Mouse (Mus musculus) MEL (cell line): Measurements from ENCODE around the gene Smyd3. TPM values are rescaled to one million over a fixed set of nuclear protein-coding genes. Genes with fewer than 3 reads are reported as not detected.

Source experiments
- DNase-seq: peaks from one replicate; pipeline ENCODE4 v3.0.0; 2011; ENCODE audit warnings: low read depth, low spot score
- H3K27ac ChIP-seq: 2 replicates; pipeline ENCODE4 v1.5.1; 2012; ENCODE audit warnings: low read depth, mild to moderate bottlenecking, control low read depth, low read length, moderate library complexity; ENCODE audit not compliant: control insufficient read depth
- H3K27me3 ChIP-seq, 2 experiments: fragments of 150-350 bp in 1 of 2; sonication (generic) in 1 of 2; 2 replicates each; pipeline ENCODE4 v1.6.1; 2012; ENCODE audit warnings: low read length in 2 of 2, mild to moderate bottlenecking in 2 of 2, improper control_type of control experiment in 1 of 2, moderate library complexity in 1 of 2; ENCODE audit not compliant: insufficient read depth in 2 of 2, control insufficient read depth in 1 of 2
- H3K36me3 ChIP-seq, 2 experiments: 2 replicates each; pipeline ENCODE4 v1.6.1; 2012 to 2014; ENCODE audit warnings: low read length in 2 of 2, improper control_type of control experiment in 1 of 2, inconsistent platforms in 1 of 2, mild to moderate bottlenecking in 1 of 2; ENCODE audit not compliant: insufficient read depth in 2 of 2, control insufficient read depth in 1 of 2
- H3K4me1 ChIP-seq, 2 experiments: fragments of 150-350 bp in 1 of 2; sonication (generic) in 1 of 2; 2 replicates each; pipeline ENCODE4 v1.6.1; 2012; ENCODE audit warnings: low read length in 2 of 2, improper control_type of control experiment in 1 of 2, mild to moderate bottlenecking in 1 of 2; ENCODE audit not compliant: insufficient read depth in 2 of 2, control insufficient read depth in 1 of 2
- H3K4me3 ChIP-seq, 2 experiments: fragments of 150-350 bp in 1 of 2; sonication (generic) in 1 of 2; 2 replicates each; pipeline ENCODE4 v1.5.1; 2012; ENCODE audit warnings: low read depth in 2 of 2, low read length in 2 of 2, mild to moderate bottlenecking in 2 of 2, moderate library complexity in 2 of 2, control low read depth in 1 of 2, improper control_type of control experiment in 1 of 2; ENCODE audit not compliant: control insufficient read depth in 1 of 2, insufficient read depth in 1 of 2
- H3K79me2 ChIP-seq: 2 replicates; pipeline ENCODE4 v1.6.1; 2012; ENCODE audit warnings: mild to moderate bottlenecking, low read length, moderate library complexity; ENCODE audit not compliant: control insufficient read depth, poor library complexity, insufficient read depth
- H3K9ac ChIP-seq: 2 replicates; pipeline ENCODE4 v1.6.1; 2012; ENCODE audit warnings: low read depth, mild to moderate bottlenecking, control low read depth, low read length, moderate library complexity; ENCODE audit not compliant: control insufficient read depth, poor library complexity, severe bottlenecking
- H3K9me3 ChIP-seq: fragments of 150-350 bp; sonication (generic); replicated peaks from 2 replicates; pipeline ENCODE4 v1.6.1; 2012; ENCODE audit warnings: mild to moderate bottlenecking, low read length, improper control_type of control experiment, moderate library complexity; ENCODE audit not compliant: insufficient read depth
- BHLHE40 ChIP-seq: IDR thresholded peaks from 2 replicates; pipeline ENCODE4 v1.6.1; 2012; ENCODE audit warnings: low read depth, mild to moderate bottlenecking, inconsistent platforms, low read length, improper control_type of control experiment, borderline replicate concordance
- CHD2 ChIP-seq: IDR thresholded peaks from 2 replicates; pipeline ENCODE4 v1.6.1; 2011; ENCODE audit warnings: low read length, improper control_type of control experiment
- CTCF ChIP-seq, 3 experiments: IDR thresholded peaks in 2 of 3; conservative IDR thresholded peaks in 1 of 3; 2 replicates each; pipeline ENCODE4 v1.5.1; 2011 to 2012; ENCODE audit warnings: low read length in 3 of 3, low read depth in 2 of 3, mild to moderate bottlenecking in 2 of 3, improper control_type of control experiment in 1 of 3, inconsistent platforms in 1 of 3, mixed read lengths in 1 of 3, moderate library complexity in 1 of 3; ENCODE audit not compliant: control insufficient read depth in 1 of 3, insufficient read depth in 1 of 3, poor library complexity in 1 of 3, severe bottlenecking in 1 of 3
- E2F4 ChIP-seq: IDR thresholded peaks from 2 replicates; pipeline ENCODE4 v1.6.1; 2011; ENCODE audit warnings: low read depth, low read length, improper control_type of control experiment, borderline replicate concordance
- ELF1 ChIP-seq: IDR thresholded peaks from 2 replicates; pipeline ENCODE4 v1.6.1; 2014; ENCODE audit warnings: low read depth, mild to moderate bottlenecking, inconsistent platforms, low read length, improper control_type of control experiment, moderate library complexity
- ETS1 ChIP-seq: IDR thresholded peaks from 2 replicates; pipeline ENCODE4 v1.6.1; 2012; ENCODE audit warnings: low read depth, mild to moderate bottlenecking, inconsistent platforms, low read length, improper control_type of control experiment, moderate library complexity
- GABPA ChIP-seq: IDR thresholded peaks from 2 replicates; pipeline ENCODE4 v1.6.1; 2012; ENCODE audit warnings: low read depth, mild to moderate bottlenecking, inconsistent platforms, low read length, improper control_type of control experiment, moderate library complexity
- GATA1 ChIP-seq: IDR thresholded peaks from 2 replicates; pipeline ENCODE4 v1.6.1; 2011; ENCODE audit warnings: low read depth, low read length, improper control_type of control experiment
- JUND ChIP-seq: IDR thresholded peaks from 2 replicates; pipeline ENCODE4 v1.6.1; 2011; ENCODE audit warnings: low read depth, mild to moderate bottlenecking, improper control_type of control experiment, low read length
- KAT2A ChIP-seq: conservative IDR thresholded peaks from 2 replicates; pipeline ENCODE4 v1.6.1; 2012; ENCODE audit warnings: low read depth, low read length, improper control_type of control experiment, inconsistent platforms
- MAFK ChIP-seq: IDR thresholded peaks from 2 replicates; pipeline ENCODE4 v1.6.1; 2011; ENCODE audit warnings: low read depth, mild to moderate bottlenecking, low read length, improper control_type of control experiment, borderline replicate concordance
- MAX ChIP-seq: IDR thresholded peaks from 2 replicates; pipeline ENCODE4 v1.6.1; 2011; ENCODE audit warnings: low read length, improper control_type of control experiment
- MEF2A ChIP-seq: IDR thresholded peaks from 2 replicates; pipeline ENCODE4 v1.6.1; 2014; ENCODE audit warnings: low read depth, mild to moderate bottlenecking, inconsistent platforms, low read length, improper control_type of control experiment; ENCODE audit not compliant: poor library complexity, insufficient replicate concordance, severe bottlenecking; ENCODE audit errors: extremely low read depth
- MYB ChIP-seq: IDR thresholded peaks from 2 replicates; pipeline ENCODE4 v1.6.1; 2011; ENCODE audit warnings: mild to moderate bottlenecking, low read depth, low read length, improper control_type of control experiment
- MYC ChIP-seq: IDR thresholded peaks from 2 replicates; pipeline ENCODE4 v1.6.1; 2011; ENCODE audit warnings: low read depth, mild to moderate bottlenecking, low read length, improper control_type of control experiment, moderate library complexity
- NRF1 ChIP-seq: IDR thresholded peaks from 2 replicates; pipeline ENCODE4 v1.6.1; 2014; ENCODE audit warnings: low read depth, mild to moderate bottlenecking, inconsistent platforms, low read length, improper control_type of control experiment, moderate library complexity; ENCODE audit not compliant: poor library complexity, insufficient read depth, severe bottlenecking
- POLR2A ChIP-seq, 2 experiments: IDR thresholded peaks; 2 replicates each; pipeline ENCODE4 v1.6.1; 2011 to 2012; ENCODE audit warnings: low read length in 2 of 2, mild to moderate bottlenecking in 2 of 2, control low read depth in 1 of 2, improper control_type of control experiment in 1 of 2, low read depth in 1 of 2, moderate library complexity in 1 of 2; ENCODE audit not compliant: control insufficient read depth in 1 of 2, insufficient read depth in 1 of 2, poor library complexity in 1 of 2
- POLR2AphosphoS2 ChIP-seq: IDR thresholded peaks from 2 replicates; pipeline ENCODE4 v1.6.1; 2011; ENCODE audit warnings: low read length, improper control_type of control experiment
- POLR2AphosphoS5 ChIP-seq: IDR thresholded peaks from 2 replicates; pipeline ENCODE4 v1.6.1; 2012; ENCODE audit warnings: low read depth, borderline replicate concordance, mild to moderate bottlenecking, inconsistent platforms, low read length, moderate library complexity, mixed read lengths
- RAD21 ChIP-seq: IDR thresholded peaks from 2 replicates; pipeline ENCODE4 v1.6.1; 2011; ENCODE audit warnings: mild to moderate bottlenecking, low read depth, low read length, improper control_type of control experiment
- SIN3A ChIP-seq: IDR thresholded peaks from 2 replicates; pipeline ENCODE4 v1.6.1; 2012; ENCODE audit warnings: low read length, improper control_type of control experiment, inconsistent platforms
- SMC3 ChIP-seq: IDR thresholded peaks from 2 replicates; pipeline ENCODE4 v1.6.1; 2011; ENCODE audit warnings: low read depth, low read length, improper control_type of control experiment
- TAL1 ChIP-seq: IDR thresholded peaks from 2 replicates; pipeline ENCODE4 v1.6.1; 2012; ENCODE audit warnings: mild to moderate bottlenecking, inconsistent platforms, low read length, moderate library complexity, mixed read lengths
- TBP ChIP-seq: IDR thresholded peaks from 2 replicates; pipeline ENCODE4 v1.8.0; 2011; ENCODE audit warnings: low read depth, low read length, improper control_type of control experiment
- TCF12 ChIP-seq: IDR thresholded peaks from 2 replicates; pipeline ENCODE4 v1.6.1; 2014; ENCODE audit warnings: low read depth, mild to moderate bottlenecking, inconsistent platforms, low read length, improper control_type of control experiment, moderate library complexity
- UBTF ChIP-seq: IDR thresholded peaks from 2 replicates; pipeline ENCODE4 v1.6.1; 2012; ENCODE audit warnings: low read depth, mild to moderate bottlenecking, inconsistent platforms, low read length, improper control_type of control experiment, moderate library complexity, borderline replicate concordance; ENCODE audit not compliant: insufficient read depth
- USF1 ChIP-seq: IDR thresholded peaks from 2 replicates; pipeline ENCODE4 v1.6.1; 2014; ENCODE audit warnings: low read depth, mild to moderate bottlenecking, inconsistent platforms, low read length, improper control_type of control experiment, moderate library complexity
- USF2 ChIP-seq, 2 experiments: IDR thresholded peaks; 2 replicates each; pipeline ENCODE4 v1.6.1; 2011 to 2012; ENCODE audit warnings: improper control_type of control experiment in 2 of 2, low read length in 2 of 2, borderline replicate concordance in 1 of 2, inconsistent platforms in 1 of 2, low read depth in 1 of 2, mild to moderate bottlenecking in 1 of 2; ENCODE audit not compliant: insufficient read depth in 1 of 2
- ZC3H11A ChIP-seq: IDR thresholded peaks from 2 replicates; pipeline ENCODE4 v1.6.1; 2012; ENCODE audit warnings: low read depth, mild to moderate bottlenecking, inconsistent platforms, low read length, improper control_type of control experiment
- ZKSCAN1 ChIP-seq: IDR thresholded peaks from 2 replicates; pipeline ENCODE4 v1.6.1; 2012; ENCODE audit warnings: low read depth, mild to moderate bottlenecking, inconsistent platforms, low read length, improper control_type of control experiment, moderate library complexity
- ZNF384 ChIP-seq: IDR thresholded peaks from 2 replicates; pipeline ENCODE4 v1.6.1; 2012; ENCODE audit warnings: low read depth, mild to moderate bottlenecking, inconsistent platforms, low read length, improper control_type of control experiment
- polyA plus RNA-seq, 2 experiments: library from polyadenylated mRNA; stranded (reverse) in 1 of 2; unstranded in 1 of 2; fragments of >175 nt in 1 of 2; fragments of >200 nt in 1 of 2; gene quantifications; 2 replicates each; pipeline versions ENCODE4 v1.2.1 to v1.2.4; 2012; ENCODE audit warnings: low replicate concordance in 2 of 2, low read depth in 1 of 2; ENCODE audit not compliant: insufficient read length in 2 of 2, insufficient read depth in 1 of 2, missing spikeins in 1 of 2
- total RNA-seq: library from RNA; depleted of rRNA; stranded (reverse); fragments of 300-350 nt; gene quantifications from 2 replicates; pipeline ENCODE4 v1.2.3, GENCODE M21; 2012

The Smyd3 gene
- total and polyA plus RNA-seq, 3 experiments, result 13.3 to 18.2 TPM; not detected in 1

GRCm38 (mm10) chr1:178961661-178962060 lies 556.2 kb downstream of the Smyd3 start:
- no peak for TF ChIP-seq MAX
- no peak for TF ChIP-seq SMC3
- no peak for TF ChIP-seq KAT2A
- no peak for TF ChIP-seq MYC
- TF ChIP-seq MAFK, result no peak
- H3K9me3 ChIP-seq, result no peaks in the 10 kb centered on the region
- no peak overlapping the region for H3K4me3 ChIP-seq
- H3K27me3 ChIP-seq, result no peaks in the 10 kb centered on the region
- H3K79me2 ChIP-seq, result no peaks in the 10 kb centered on the region
- H3K4me1 ChIP-seq, result no peaks in the 10 kb centered on the region
- no peak overlapping the region for H3K9ac ChIP-seq
- DNase-seq, result no peak
- no peaks in the 10 kb centered on the region for H3K36me3 ChIP-seq
- H3K27ac ChIP-seq, result no peak overlapping the region

GRCm38 (mm10) chr1:178960015-178960559 lies 557.8 kb downstream of the Smyd3 start:
- H3K27me3 ChIP-seq, result no peaks in the 10 kb centered on the region
- H3K9me3 ChIP-seq, result no peaks in the 10 kb centered on the region
- peak; percentile 81 for DNase-seq
- H3K4me1 ChIP-seq, result no peaks in the 10 kb centered on the region
- no peak overlapping the region for H3K9ac ChIP-seq
- H3K4me3 ChIP-seq, result no peak overlapping the region
- no peaks in the 10 kb centered on the region for H3K79me2 ChIP-seq
- no peak overlapping the region for H3K27ac ChIP-seq
- no peaks in the 10 kb centered on the region for H3K36me3 ChIP-seq
- TF ChIP-seq E2F4, result no peak
- TF ChIP-seq UBTF, result no peak
- TF ChIP-seq NRF1, result no peak
- no peak for TF ChIP-seq TAL1
- no peak for TF ChIP-seq ZNF384
- no peak for TF ChIP-seq MYB
- peak; percentile 98 for TF ChIP-seq SMC3
- no peak for TF ChIP-seq MYC
- TF ChIP-seq POLR2A (IDR thresholded peaks at IDR 0.05; ENCODE audit: control insufficient read depth in 1 of 2, insufficient read depth in 1 of 2, low read depth in 1 of 2, low read length in 2 of 2, poor library complexity in 1 of 2), result no peak
- no peak for TF ChIP-seq BHLHE40
- no peak for TF ChIP-seq SIN3A
- TF ChIP-seq ZC3H11A, result peak; percentile 76
- TF ChIP-seq ZKSCAN1, result no peak
- no peak for TF ChIP-seq POLR2AphosphoS5
- peak; percentile 76 for TF ChIP-seq RAD21
- TF ChIP-seq MAX, result no peak
- TF ChIP-seq ELF1, result no peak
- TF ChIP-seq CHD2, result no peak
- no peak for TF ChIP-seq ETS1
- TF ChIP-seq TBP, result no peak
- TF ChIP-seq USF2 (IDR thresholded peaks at IDR 0.05; ENCODE audit: borderline replicate concordance in 1 of 2, insufficient read depth in 1 of 2, low read depth in 1 of 2, low read length in 2 of 2), result no peak
- no peak for TF ChIP-seq KAT2A
- peak; percentile 84 to 94 (median 92) for TF ChIP-seq CTCF (IDR thresholded peaks at IDR 0.05 in 2 of 3, conservative IDR thresholded peaks at IDR 0.05 in 1 of 3; ENCODE audit: control insufficient read depth in 1 of 3, insufficient read depth in 1 of 3, low read depth in 2 of 3, low read length in 3 of 3, poor library complexity in 1 of 3, severe bottlenecking in 1 of 3)
- TF ChIP-seq POLR2AphosphoS2, result no peak
- TF ChIP-seq GABPA, result no peak
- TF ChIP-seq JUND, result no peak
- 0 out of 2 replicates have a peak, but pooled peaks have one; percentile 8 for TF ChIP-seq GATA1
- no peak for TF ChIP-seq TCF12
- TF ChIP-seq MEF2A, result no peak
- no peak for TF ChIP-seq USF1
